Mouse (Mus musculus) left cerebral cortex, adult 2 months (tissue): Measurements from ENCODE around the gene Stk10. TPM values are rescaled to one million over a fixed set of nuclear protein-coding genes. Genes with fewer than 3 reads are reported as not detected.

Experiments
- DNase-seq, 2 experiments: peaks; one replicate each; pipeline ENCODE4 v3.0.0; 2021 to 2022; ENCODE audit warnings: low spot score in 2 of 2, mixed read lengths in 1 of 2; ENCODE audit errors: extremely low spot score in 1 of 2
- H3K27ac ChIP-seq: fragments of 200-600 bp; 2 replicates; pipeline ENCODE4 v1.8.1; 2022
- H3K4me3 ChIP-seq: fragments of 200-600 bp; 2 replicates; pipeline ENCODE4 v1.8.1; 2022
- CTCF ChIP-seq: fragments of 200-600 bp; IDR thresholded peaks from 2 replicates; pipeline ENCODE4 v1.8.1; 2022; ENCODE audit warnings: antibody characterized with exemption, mild to moderate bottlenecking, moderate library complexity
- intact Hi-C: fragments of 180-260 bp; cut with DNase I; formaldehyde crosslinking; loops from one replicate; pipeline ENCODE4 v1.15.1; 2025
- total RNA-seq, 2 experiments: library from RNA; stranded (reverse); gene quantifications; 2 replicates each; pipeline ENCODE4 v1.2.3; 2021

Stk10 gene
- total RNA-seq, 2 experiments from 2014 or later: 6.7 to 8.7 TPM

DNA sequence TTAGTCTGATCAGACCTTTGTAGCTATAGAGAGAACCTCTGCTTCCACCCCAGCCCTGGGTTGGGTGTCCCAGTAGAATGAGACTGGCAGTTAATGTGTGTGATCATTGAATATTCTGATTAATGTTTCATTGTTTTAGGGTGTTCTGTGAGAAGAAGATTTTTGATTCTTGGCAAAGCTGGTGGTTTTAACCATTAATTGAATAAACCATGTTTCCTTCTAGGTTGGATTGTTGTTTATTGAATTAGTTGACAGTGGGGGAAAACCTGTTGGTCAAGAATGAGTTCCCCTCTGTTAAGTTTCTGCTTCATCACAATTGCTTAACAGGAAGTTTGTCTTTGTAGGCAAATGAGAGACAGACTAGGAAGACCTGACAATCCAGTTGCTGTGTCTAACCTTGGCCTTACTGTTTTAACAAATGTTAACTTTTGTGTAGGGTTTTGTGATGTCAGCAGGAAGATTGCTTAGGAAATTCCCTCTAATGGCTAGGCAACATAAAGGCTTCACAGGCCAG lies 117.2 kb downstream of the Stk10 start:
- DNase-seq: no peak
- H3K4me3 ChIP-seq: no peak overlapping the region
- TF ChIP-seq CTCF: no peak
- H3K27ac ChIP-seq: no peak overlapping the region
- intact Hi-C loops: no loop called here

DNA sequence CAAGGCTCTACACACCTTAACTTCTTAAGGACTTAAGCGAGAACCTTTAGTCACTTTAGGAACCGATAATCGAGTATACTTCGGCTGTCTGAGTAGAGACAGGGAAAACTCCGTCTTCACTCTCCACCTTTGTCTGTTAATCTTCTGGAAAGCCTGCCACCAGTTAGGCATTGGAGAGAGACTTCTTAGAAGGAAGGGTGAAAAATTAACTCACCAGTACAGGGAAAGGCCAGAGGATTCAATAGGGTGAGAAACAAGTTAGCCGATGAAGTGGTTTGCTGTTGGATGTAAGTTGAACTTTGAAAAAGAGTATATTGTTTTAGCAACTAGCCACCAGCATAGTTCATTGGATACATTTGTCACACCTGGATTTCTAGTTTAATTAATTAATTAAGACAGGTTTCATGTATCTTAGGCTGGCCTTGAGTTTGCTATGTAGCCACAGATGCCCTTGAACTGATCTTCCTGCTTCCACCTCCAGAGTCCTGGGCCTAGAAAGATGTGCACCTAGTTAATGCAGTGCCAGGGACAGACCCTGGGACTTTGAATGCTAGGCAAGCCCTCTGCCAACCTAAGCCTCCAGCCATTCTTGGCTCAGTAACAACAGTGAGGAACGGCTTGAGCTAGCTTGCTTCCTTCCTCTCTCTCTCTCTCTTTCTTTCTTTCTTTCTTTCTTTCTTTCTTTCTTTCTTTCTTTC lies 117.9 kb downstream of the Stk10 start:
- Histone ChIP-seq H3K27ac (no peak overlapping the region), H3K4me3 (no peak overlapping the region)
- DNase-seq: no peak
- intact Hi-C loops: no loop called here
- no peak for TF ChIP-seq CTCF

DNA sequence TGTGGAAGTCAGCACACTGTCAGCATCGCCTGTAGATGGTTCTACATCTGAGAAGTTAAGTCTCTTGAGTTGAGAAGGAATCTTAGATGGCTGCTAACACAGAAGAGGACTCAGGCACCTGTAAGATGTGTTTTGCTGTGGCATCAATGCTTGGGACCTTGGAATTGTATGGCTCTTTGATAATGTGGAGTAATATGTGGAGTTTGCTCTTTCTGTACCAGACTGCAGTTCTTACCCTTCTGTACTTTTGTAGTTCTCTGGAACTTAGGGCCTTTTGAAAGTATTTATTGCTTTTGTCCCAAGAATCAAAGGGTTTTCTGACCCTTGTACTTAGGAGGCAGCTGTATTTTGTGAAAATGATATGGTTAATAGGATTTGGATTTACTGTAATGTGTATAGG lies 118.6 kb downstream of the Stk10 start:
- no peak for TF ChIP-seq CTCF
- Histone ChIP-seq H3K27ac (no peak overlapping the region), H3K4me3 (no peak overlapping the region)
- intact Hi-C loops: no loop called here
- no peak for DNase-seq

DNA sequence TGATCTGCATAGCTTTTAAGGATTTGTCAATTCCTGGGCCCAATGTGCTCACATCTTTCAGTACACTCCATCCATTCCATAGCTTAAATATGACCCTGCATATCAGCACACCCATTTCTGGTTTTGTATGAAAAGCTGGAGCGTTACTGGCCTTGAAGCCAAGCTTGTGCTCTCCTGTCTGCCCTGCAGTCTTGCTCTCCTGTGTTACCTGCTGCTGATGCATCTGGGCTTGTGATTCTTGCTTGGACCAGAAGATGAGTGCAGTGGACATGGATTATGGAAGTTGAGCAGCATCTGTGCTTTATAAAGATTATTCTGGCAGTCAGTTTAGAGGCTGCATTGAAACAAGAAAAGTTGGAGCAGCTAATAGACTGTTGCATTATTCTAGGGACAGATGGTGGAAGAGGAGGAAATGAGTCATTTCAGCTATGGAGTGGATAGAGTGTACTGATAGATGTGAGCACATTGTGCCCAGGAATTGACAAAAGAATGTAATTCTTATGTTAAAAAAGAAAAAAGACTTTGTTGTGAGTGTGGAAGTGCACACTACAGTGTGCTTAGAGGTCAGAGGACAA lies 129.1 kb downstream of the Stk10 start:
- no peak for DNase-seq
- intact Hi-C loops: no loop called here
- H3K27ac ChIP-seq: peak overlapping the region; percentile 59
- H3K4me3 ChIP-seq: no peak overlapping the region
- no peak for TF ChIP-seq CTCF

DNA sequence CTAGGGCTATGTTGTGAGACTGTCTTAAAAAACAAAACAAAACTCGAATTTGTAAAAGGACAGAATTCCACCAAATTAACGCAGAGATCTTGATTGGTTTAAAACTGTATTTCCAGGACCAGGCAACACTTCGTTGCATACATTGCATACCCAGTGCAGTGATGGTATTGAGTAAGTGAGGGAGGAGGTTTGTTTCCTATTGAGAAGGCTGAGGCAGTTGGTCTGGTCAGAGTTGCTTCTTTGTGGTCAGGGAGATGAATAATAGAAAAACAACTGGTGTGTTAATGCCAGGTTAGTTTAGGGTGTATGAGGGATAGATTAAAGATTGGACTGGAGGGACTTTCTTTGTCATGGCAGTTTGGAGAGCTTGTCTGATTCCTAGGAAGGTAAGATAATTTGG lies 132.5 kb downstream of the Stk10 start:
- no peak overlapping the region for H3K27ac ChIP-seq
- intact Hi-C loops: no loop called here
- no peak for TF ChIP-seq CTCF
- H3K4me3 ChIP-seq: no peak overlapping the region
- DNase-seq: no peak

- H3K4me3 ChIP-seq: no peak overlapping the region
- DNase-seq: no peak
- no peak for TF ChIP-seq CTCF
- intact Hi-C loops: no loop called here
- H3K27ac ChIP-seq: no peak overlapping the region
These were observed 133.9 kb downstream of the Stk10 start for GRCm38 (mm10) chr11:32666983-32667382.

DNA sequence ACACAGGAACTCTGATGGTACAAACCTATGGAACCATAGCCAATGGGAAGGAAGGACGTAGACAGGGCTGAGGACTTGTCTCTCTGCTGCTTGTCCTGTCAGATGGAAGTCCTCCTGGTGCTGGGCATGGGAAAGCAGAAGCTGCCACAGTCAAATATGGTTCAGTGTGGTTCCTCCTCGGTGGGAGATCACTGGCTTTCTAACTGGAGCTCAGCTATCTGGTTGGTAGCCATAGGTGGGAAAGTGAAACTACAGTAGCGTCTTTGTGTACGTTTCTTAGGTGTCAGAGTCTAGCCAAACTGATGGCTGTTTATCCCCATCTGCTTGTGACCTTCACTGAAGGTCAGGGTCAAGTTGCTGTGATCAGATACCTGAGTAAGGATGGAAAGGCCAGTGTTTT lies 138.4 kb downstream of the Stk10 start:
- intact Hi-C loops: no loop called here
- no peak for DNase-seq
- TF ChIP-seq CTCF: no peak

More for the DNA sequence above, 138.4 kb downstream of the Stk10 start:
- H3K4me3 ChIP-seq: no peak overlapping the region
- H3K27ac ChIP-seq: no peak overlapping the region

Other genes starting within 250 kb of the Stk10 start
- gene Hba-a1, start 249.8 kb upstream of the Stk10 start, total RNA-seq: 100 to 1,000 TPM; 247 to 343 TPM
- gene Hbq1b, start 246.3 kb upstream of the Stk10 start, total RNA-seq: not detected
- gene Hba-a2, start 236.8 kb upstream of the Stk10 start, total RNA-seq: 100 to 1,000 TPM; 271 to 300 TPM
- 1 to 10 TPM; 1.7 TPM for gene Hbq1a, start 233.2 kb upstream of the Stk10 start, total RNA-seq
- gene Sh3pxd2b, start 185.5 kb upstream of the Stk10 start, total RNA-seq: 10 to 100 TPM; 11.4 to 16.4 TPM
- gene Ubtd2, start 77.9 kb upstream of the Stk10 start, total RNA-seq: 10 to 100 TPM; 53.9 to 57.3 TPM
- 1 to 10 TPM in 1 of 2 experiments, under 1 TPM in 1; 0.75 to 1.4 TPM for gene Efcab9, start 1.2 kb upstream of the Stk10 start, total RNA-seq
- 100 to 1,000 TPM; 122 to 125 TPM for gene Fbxw11, start 109.4 kb downstream of the Stk10 start, total RNA-seq